Mouse (Mus musculus) hindlimb bud, embryonic 11.5 days (tissue): ENCODE measurements around the gene Dph1.
"Not testable (repeated sequence)": the region's sequence is repeated elsewhere in the genome, so short reads cannot be mapped to it uniquely, and the experiment has no call there.

Experiments used
- DNase-seq: peaks from one replicate; pipeline ENCODE4 v3.0.0-alpha.2; 2012; ENCODE audit warnings: low read depth, low spot score; ENCODE audit errors: extremely low spot score

The Dph1 gene

DNA sequence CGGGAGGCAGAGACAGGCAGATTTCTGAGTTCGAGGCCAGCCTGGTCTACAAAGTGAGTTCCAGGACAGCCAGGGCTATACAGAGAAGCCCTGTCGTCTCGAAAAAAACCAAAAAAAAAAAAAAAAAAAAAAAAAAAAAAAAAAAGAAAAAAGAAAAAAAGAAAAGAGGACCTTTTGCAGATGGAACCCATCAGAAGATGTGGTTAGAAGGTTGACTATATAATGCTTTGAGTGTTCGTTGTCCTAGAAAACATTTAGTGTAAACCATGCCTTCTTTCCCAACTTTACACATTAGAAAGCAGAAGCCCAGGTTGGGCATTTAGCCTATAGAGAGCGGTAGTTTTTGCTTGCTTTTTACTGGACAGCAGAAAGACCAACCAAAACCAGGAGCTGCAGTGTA, 16.5 kb downstream of the Dph1 start:
- not testable (repeated sequence) for DNase-seq

DNA sequence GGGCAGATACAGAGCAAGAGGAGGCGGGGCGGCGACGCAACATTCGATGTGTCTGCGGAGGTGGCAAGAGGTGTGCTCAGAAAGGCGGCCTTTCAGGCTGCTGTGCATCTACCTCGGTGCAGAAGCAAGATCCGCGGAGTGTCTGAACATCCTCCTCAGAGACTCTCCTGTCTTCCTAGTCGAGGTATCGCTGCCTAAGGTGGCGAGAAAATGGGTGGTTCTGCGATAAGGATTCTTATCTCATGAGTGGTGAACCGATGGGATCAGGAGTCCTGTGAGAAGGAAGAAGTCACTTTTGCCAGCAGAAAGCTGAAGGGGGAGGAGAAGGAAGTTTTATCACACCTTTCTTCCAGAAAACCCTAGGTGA, 17.3 kb downstream of the Dph1 start:
- DNase-seq: no peak

DNA sequence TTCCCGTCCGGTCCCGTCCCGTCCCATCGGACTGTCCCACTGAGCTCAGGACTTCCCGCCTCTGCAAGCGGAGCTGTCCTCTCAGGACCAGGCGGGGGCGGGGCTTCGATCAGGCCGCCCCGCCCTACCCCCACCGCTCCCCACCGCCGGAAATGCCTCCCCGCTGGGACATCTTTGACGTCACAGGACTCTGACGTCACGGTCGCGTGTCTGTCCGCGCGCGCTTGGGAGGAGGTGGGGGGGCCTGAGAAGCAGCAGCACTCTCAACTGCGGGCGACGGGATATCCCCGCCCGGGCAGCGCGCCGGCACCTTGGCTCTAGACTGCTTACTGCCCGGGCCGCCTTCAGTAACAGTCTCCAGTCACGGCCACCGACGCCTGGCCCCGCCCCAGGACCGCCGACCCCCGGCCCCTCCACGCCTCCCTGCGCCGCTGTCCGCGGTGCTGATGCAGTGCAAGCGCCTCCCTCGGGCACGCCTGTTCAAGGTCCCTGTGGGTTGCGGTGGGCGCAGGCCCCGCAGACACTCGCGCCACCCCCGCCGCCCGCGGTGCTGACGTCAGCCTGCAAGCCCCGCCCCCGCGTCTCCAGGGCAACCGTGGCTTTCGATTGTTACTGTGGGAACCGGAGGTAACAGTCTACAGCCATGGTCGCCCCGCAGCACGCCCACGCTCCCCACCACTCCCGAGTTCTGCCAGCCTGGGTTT, 17.8 kb downstream of the Dph1 start:
- DNase-seq: no peak

DNA sequence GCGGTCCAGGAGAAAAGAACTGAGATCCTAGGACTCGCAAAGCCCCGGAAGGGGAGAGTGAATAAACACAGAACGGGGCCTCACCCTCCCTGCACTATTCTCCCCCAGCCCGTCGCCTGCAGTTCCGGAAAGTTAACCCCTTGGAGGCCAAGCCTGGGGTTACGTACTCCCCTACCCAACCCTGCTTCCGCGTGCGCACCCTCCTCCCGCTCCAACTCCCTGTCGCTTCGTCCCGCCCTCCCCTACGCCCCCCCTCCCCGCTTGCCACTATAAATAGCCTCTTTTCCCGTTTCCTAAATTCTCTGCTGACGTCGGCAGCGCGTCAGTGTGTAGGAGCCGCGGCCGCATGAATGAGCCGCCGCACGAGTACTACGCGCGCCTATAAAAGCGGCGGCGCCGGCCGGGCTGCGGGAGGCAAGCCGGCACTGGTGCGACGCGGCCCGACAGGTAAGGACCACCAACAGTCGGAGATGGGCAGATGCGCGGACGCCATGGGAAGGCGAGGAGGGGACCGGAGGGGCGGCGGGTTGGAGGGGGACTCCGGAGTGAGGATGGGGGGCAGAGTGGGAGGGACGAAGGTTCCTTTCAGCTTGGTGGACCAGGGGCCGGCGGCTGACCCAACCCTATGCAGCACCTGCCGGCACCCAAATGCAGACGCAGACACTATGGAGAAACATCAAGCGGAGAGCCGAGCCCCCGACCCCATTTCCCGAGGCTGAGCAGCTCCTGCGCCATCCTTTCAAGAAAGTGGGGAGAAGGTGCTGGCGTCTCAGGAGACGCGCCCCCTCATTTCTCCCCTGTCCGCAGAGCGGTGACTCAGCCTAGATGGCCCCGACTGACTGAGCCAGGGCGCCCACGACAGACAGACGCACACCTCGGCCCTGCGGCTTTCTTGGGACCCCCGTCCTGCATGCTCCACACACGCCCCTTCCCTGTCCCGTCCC, 18.6 kb downstream of the Dph1 start:
- DNase-seq: no peak

DNA sequence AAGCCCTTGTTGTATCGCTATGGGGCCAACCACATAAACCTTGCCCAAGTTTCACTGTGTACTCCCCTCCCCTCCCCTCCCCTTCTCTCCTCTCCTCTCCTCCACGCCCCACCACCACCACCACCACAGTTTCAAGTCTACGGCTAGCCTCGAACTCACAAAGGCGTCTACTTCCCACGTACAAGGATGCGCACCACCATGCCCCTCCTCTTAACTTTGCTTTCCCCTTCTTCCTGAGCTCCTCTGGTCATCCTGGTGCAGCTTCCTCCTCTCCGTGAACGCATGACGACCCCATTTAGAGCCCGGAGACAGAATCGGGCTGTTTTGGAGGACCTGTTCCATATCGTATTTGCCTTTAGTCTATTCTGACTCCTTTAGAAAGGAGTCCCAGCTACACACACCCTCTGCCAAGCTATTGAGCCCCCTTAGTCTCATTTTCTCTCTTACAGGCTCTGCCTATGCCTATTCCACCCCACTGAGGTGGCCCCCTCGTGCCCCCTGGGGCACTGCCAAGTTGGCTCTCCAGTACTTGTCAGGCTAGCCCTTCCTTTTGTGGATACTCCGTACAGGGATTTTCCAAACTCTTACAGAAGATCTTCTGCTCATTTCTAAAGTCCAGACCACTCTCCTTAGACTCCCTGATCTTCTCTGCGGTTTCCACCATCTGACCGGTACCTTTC, 19.7 kb downstream of the Dph1 start:
- DNase-seq: no peak

DNA sequence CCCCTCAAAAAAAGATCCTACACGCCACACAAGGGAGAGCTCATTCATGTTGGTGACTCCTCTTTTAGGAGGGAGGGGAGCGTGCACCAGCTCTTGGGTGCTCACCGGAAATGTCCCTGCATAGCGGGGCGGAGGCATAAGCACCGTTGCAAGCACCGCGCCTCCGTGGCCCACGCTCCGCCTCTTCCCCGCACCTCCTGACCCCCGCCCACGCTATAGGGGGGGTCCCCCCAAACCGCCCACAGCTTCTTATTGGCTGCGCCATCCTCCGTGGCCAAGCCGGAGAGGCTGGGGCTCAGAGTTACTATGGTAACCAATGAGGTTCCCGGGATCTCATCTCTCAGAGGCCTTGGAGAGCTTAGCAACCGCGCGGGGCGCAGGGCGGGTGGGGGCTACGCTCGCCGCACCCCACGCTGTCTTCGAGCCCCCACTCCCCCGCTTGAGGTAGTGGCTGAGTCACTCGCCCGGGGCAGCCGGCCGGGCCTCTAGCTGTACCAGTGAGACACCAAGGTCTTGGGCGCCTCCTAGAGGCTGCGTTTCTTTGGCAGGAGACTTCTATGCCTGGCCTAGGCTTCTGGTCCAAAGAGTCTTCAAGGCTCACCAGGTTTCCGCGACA, 20.8 kb downstream of the Dph1 start:
- DNase-seq: peak; percentile 80

DNA sequence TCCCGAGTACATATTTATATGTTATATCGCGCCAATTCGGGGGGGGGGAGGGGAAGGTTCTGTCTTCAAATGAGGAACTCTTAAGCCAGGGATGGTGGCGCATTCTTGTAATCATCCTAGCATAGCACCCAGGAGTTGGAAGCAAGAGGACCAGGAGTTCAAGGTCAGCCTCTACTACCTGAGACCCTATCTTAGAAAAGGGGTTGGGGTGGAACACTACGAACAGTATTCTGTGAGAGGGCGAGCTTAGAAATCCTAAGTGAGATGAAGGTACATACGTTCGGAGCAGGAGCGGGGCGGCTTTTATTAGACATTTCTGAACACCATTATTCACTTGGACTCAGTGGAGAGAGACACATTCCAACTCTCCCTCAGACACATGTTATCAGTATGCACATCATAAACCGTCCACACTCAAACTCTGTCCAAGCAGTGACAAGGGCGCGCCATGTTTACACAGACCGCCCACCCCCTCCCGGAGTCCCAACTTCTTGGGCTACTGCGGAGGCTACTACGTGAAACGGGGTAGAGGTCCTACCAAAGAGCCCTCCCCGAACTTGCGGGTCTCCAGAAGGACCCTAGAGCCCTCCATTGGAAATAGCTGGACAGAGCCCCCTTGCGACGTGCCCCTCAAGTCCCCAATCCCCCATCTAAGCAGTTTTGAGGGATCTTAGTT, 21.5 kb downstream of the Dph1 start, which contains the start of gene Hic1:
Gene Hic1 (minus strand): TSS at position 115 of the 676 bp plus-strand sequence.
- DNase-seq: no peak

DNA sequence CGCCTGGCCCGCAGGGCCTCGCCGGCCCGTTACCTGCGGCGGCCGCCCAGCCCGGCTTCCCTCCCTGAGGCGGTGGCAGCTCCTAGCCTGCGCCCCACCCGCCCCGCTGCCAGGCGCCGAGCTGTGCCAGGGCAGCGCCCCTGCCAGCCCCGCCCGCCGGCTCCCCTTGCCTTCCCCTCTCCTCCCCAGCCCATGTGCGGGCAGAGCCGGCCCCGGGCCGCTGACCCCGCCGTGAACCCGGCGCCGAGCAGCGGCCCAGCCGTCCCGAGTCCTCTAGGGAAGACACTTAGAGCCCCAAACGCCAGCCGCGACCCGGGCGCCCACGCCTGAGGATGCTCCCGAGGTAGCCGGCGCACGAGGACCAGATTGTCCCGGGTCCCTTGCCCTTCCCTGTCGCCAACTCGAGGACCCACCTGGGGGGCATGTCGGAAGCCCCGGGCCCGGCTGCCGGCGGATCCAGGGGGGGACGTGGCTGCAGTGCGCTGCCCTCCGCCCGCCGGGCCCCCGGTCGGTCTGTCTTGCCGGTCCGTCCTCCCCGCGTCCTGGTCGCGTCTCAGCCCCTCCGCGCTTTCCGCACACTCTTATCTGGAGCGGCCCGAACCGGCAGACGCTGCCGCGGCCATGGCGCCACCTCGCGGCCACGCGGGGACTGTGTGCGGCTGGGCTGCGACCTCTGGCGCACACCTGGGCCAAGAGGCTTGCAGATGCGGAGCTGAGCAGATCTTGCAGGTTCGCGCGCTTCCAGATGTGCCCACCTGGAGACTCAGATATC, 22.3 kb downstream of the Dph1 start:
- DNase-seq: no peak

DNA sequence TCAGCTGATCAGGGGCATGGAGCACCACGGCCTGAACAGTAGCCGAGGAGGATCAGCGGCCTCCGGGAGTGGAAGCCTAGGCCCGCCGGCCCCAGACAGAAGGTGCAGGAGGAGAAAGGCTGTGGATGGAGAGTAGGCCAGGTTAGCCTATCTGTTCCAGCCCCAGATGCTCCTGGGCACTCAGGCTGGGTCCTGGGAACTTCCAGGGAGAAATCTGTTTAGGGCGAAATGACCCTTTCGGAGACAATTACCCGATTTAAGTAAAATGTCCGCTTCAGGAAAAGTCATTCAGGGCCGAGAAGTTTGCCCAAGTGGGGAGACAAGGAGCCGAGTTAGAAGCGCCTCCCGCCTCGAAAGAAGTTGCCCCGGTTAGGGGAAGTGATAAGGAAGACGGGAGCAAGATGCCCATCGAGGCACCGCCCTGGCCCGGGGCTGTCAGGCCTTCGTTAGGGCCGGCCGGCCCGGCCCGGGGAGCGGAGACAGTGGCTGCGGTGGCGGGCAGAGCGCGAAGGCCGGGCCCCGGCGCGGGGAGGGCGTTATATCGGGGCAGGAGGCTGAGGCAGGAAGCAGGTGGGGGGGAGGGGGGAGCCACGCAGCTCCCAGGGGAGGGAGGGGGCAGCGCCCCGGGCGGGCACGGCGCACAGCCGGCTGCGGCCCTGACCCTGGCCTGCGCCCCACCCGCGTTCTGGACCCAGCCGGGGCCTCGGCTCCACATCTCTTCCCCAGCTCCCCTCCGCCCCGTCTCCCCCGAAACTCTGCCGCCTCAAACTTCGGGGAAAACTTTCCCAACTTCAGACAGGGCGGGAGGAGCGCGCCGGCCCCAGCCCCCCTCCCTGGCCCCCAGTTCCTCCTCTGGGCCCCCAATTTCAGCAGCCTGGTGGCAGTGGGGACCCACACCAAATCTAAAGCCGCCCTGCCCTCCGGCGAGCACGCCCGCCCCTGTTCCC, 23.1 kb downstream of the Dph1 start:
- DNase-seq: no peak

DNA sequence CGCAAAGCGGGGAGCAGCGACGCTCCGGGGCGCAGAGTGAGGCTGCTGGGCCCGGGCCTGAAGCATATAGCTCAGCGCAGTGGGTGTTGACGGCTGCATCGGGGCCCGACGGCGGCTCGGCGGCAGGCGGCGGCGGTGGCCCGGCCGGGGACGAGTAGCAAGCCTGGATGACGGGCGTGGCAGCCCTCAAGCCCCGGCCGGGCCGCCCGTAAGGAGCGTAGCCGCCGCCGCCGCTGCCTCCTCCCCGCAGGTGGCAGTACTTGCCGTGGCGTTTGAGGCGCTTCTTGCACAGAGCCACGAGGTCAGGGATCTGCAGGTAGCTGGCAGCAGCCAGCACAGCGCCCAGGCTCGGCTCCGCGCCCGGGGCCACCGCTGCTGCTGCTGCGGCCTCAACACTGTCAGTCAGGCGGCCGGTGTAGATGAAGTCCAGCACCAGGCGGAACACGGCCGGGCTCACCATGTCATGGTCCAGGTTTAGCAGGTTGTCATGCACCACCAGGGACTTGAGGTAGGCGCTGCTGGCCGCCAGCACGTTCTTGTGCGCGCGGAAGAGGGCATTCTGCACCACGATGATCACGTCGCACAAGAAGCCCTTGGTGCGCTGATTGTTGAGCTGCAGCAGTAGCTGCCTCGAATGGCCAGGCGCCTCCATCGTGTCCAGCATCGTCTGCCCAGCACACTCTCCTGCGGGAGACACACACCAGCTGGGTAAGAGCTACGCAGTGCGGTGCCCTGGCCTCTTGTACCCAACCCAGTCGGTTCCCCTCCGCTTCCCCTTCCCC, 24.0 kb downstream of the Dph1 start:
- DNase-seq: no peak

DNA sequence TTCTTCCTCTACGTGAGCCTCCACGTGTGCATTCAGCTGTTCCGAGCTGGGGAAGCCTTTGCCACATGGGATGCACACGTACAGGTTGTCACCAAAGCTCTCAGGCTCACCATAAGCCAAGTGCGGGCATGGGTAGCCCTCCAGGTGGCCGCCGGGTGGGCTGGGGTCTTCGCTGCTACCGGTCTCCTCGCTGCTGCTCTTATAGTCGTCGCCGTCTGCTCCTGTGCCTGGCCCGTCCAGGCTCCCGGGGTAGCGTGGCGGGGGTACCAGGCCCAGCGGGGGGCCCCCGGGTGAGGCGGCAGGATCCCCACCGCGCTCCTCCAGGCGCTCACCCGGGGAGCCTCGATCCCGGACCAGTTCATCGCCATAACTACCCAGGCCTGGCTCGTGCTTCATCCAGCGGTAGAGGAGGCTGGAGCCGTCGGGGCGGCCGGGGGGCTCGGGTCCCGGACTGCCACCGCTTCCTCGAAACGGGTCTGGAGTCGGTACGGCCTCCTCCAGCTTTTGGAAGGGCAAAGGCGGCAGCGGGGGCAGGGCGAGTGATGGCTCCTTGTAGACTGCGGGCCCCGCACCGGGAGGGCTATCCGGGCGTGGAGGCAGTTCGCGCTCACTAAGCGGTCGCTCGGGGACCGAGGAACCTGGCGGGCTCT, 24.7 kb downstream of the Dph1 start:
- DNase-seq: no peak

DNA sequence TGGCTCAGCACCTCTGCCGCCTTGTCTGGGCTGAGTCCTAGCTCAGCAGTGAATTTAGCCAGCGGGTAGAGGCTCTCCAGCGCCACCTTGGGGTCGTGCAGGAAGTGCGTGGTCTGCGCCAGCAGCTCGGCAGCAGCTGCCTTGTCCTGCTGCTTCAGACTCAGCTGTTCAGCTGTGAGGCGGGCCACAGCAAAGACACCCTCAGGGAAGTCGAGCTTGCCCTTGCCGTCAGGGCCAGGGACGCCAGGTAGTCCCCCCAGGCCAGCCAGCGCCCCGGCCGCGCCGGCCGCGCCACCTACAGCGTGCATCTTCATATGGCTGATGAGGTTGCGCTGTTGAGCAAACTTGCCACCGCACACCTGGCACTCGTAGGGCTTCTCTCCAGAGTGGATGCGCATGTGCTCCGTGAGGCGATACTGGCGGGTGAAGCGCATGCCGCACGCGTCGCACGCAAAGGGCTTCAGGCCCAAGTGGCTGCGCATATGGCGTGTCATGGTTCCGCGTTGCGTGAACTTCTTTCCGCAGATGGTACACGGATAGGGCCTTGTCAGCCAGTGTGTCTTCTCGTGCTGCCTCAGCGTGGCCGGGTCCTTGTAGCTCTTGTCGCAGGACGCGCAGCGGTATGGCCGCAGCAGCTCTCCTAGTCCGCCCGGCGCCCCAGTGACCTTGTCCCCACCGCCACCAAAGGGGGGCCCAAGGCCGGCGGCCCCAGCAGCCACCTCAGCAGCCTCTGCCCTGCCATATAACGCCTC, 25.4 kb downstream of the Dph1 start:
- DNase-seq: no peak

DNA sequence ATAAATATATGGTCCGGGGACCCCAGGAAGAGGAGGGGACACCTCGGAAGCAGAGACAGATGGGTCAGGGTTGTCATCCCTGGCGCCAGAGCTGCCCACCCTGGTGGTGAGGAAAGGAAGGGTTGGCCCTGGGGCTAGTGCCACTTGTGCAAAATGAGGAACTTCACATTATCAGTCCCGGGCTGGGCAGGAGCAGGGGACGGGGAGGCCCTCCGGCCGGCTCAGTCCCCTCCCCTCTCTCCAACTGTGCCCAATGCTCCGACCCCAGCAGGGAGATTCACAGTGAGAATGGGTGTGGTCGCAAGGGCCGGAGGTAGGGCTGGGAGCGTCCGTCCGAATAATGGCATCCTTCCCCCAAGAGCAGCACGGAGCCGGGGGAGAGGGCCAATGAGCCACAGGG, 26.3 kb downstream of the Dph1 start:
- no peak for DNase-seq

DNA sequence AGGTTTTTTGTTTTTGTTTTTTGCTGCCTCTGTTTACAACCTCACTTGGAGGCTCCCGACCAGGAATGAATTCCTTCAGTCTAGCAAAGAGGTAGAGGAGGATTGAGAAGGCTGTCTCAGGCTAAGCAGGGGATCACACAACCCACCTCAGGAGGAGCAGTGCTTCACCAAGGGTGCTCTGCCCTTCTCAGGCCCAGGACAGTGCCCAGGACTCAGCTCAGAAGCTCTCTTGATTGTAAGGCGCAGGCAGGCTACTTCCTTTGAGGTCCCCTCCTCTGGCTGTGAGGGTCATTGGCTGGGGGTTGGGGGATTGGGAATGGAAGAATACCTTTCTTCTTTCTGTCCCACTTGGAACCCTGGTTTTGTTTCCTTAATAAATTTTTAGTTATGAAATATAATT, 27.0 kb downstream of the Dph1 start:
- no peak for DNase-seq

DNA sequence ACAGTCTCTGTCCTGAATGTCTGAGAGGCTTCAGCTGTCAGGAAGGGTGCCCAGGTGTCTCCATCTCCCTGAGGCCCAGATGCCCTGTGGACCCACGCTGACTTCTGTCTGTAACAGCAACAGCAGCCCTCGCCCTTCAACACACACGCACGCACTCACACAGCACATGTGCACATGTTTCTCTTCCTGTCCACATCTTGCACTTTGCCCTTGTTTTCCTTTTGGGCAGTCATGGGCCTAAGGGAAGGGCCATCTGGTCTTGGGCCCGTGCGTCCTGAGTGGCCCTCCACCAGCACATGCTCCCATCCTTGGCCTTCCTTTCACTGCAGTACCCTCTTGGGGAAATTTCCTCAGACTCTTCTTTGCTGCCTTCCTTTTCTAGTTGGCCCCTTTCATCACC, 27.7 kb downstream of the Dph1 start:
- no peak for DNase-seq

DNA sequence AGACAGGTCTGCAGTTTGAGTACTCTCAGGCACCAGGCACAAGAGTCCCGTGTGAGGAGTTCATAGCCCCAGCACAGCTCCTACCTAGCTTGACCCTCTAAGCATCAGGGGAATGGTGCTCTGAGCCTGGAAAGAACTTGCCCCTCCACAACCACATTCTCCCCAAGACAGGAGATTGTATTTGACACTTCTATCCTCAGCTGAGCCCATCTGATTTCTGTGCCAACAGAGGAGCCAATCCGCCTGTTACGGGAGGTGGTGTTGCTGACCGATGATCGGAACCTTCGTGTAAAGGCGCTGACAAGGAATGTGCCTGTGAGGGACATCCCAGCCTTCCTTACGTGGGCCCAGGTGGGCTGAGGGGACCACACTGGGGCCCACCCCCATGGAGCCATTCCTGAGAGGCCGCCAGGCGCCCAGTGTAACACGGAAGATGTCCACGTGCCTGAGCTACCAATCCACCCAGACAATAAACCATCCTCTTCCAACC, 28.4 kb downstream of the Dph1 start:
- no peak for DNase-seq
